Mouse (Mus musculus): ENCODE results near the gene Ccm2l.

Ccm2l gene

DNA sequence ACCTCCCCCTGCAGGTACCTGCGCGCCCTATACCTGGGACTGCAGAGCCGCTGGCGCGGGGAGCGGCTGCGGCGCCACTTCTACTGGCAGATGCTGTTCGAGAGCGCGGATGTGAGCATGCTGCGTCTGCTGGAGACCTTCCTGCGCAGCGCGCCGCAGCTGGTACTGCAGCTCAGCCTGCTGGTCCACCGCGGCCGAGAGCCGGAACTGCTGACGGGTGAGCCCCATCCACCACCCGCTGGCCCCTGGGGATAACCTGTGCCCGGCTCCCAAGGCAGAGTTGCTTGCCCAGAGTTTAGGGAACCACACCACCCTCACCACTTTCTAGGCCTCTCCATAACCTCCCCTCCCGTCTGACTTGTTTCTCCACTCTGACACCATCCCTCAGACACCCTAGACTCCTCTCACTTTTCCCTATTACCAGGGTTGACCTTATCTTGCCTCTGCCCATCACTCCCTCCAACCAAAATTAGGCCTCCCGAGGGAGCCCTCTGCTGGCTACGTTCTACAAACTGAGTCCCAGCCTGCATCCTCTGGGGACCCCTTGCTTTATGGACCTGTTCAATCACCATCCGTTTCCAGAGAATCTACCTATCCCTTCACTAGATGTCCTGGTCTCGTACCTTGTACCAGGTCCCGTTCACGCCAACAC lies 12.9 kb upstream of the Ccm2l start:
- no peak for DNase-seq (ENCODE audit: low spot score)

- no peak for DNase-seq (ENCODE audit: low spot score)
Measured at GRCm38 (mm10) chr2:153053896-153054295, 11.9 kb upstream of the Ccm2l start.

- no peak for DNase-seq (ENCODE audit: low spot score)
Measured at GRCm38 (mm10) chr2:153055270-153055920, 10.4 kb upstream of the Ccm2l start.

GRCm38 (mm10) chr2:153058365-153058764 lies 7.4 kb upstream of the Ccm2l start:
- no peak for DNase-seq (ENCODE audit: low spot score)

DNA sequence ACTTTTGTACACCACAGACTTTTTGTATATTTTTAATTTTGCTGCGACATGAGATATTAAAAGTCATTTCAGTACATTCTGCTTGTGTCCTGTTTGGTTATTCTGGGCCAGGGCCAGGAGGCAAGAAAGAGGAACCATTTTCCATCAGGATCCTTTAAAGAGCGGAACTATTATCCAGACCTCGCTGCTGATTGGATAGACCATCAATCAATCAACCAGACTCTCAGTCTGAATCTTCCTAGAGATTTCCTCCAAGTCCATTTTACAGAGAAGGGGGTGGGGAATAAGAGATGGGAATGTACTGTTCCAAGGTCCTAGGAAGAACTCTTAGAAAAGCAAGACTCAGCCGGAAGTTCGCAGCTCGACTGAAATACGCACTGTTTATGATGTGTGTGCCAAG lies 5.5 kb upstream of the Ccm2l start:
- no peak for DNase-seq (ENCODE audit: low spot score)

- DNase-seq (ENCODE audit: low spot score): no peak
Measured at GRCm38 (mm10) chr2:153063394-153063793, 2.4 kb upstream of the Ccm2l start.

- DNase-seq (ENCODE audit: low spot score): no peak
Measured at GRCm38 (mm10) chr2:153064190-153064970, 1.4 kb upstream of the Ccm2l start.

DNA sequence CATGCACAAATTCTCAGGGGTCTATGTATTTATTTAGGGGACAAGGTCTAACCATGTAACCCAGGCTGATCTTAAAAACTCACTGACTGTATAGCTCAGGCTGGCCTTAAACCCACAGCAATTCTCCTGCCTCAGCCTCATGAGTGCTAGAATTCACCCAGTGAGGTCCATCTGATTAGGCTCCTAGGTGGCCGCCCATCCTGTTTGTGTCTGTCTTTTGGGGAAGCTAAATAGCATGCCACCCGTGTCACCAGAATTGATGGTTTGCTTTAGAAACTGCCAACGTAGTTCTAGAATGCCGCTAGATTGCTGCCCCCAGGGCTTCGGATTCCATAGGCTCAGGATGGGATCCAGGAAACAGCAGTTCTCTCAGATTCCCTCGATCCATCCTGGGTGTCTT lies 1.2 kb downstream of the Ccm2l start:
- no peak for DNase-seq (ENCODE audit: low spot score)

- DNase-seq (ENCODE audit: low spot score): no peak
Measured at GRCm38 (mm10) chr2:153070762-153071490, 5.2 kb downstream of the Ccm2l start.

DNA sequence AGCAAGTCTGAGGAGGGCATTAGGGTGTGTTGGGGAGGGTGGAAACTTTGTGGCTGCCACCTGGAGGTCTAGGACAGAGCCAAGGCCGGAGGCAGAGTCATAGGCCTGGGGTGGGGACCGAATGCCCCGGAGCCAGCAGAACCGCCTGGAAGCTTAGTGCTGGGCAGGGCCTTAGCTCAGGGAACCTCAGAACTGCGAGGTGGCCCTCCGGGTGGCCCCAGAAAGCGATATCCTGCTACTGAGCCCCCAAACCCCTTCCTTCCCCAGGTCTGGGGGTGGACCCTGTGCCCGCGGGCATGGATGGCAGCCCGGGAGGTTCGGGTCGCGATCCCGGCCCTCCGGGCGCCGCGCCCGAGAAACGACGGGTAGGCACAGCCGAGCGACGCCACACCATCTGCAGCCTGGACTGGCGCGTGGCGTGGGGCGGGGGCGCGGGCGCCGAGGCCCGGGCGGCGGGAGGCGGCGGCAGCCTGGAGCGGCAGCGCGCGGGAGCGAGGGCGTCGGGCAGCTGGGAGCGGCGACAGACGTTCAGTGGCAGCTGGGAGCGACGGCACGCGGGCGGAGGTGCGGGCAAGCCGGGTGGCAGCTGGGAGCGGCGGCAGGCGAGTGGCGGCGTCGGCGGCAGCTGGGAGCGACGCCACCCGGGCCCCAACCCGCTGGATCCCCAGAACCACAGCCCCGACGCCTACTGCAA lies 5.9 kb downstream of the Ccm2l start:
- DNase-seq (ENCODE audit: low spot score): no peak

DNA sequence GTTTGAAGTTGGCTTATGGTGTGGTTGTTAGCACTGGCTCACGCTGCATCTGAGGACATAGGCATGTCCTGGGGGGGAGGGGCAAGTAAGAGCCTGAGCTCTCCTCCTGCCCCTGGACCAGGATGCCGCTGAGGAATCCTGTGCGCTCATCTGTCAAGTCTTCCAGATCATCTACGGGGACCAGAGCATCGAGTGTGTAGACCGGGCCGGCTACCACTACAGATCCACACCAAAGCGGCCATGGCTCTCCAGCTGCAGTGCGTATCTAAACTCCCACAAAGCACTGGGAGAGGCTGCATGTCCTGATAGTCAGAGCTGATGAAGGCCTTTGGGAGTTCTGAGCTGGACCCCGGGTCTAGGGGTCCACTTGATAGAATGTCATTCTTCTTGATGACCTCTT lies 8.9 kb downstream of the Ccm2l start:
- DNase-seq (ENCODE audit: low spot score): no peak

DNA sequence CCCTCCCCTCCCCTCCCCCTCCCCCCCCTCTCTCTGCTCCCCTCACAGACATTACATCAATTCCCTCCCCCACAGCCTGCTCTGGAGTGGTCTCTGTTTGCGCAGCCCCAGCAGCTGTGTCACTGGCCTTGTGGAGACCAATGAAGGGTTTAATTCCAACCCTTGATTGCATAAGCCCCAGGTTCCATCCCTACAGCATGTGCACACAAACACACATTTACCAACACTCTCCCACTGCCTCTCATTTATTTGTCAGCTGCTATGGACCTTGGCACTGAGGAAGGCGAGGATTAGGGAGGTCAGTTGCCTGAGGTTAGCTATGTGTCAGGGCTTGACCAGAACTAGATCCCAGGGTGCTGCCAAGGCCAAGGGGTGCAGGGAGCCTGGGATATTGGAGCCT lies 10.2 kb downstream of the Ccm2l start:
- DNase-seq (ENCODE audit: low spot score): no peak

DNA sequence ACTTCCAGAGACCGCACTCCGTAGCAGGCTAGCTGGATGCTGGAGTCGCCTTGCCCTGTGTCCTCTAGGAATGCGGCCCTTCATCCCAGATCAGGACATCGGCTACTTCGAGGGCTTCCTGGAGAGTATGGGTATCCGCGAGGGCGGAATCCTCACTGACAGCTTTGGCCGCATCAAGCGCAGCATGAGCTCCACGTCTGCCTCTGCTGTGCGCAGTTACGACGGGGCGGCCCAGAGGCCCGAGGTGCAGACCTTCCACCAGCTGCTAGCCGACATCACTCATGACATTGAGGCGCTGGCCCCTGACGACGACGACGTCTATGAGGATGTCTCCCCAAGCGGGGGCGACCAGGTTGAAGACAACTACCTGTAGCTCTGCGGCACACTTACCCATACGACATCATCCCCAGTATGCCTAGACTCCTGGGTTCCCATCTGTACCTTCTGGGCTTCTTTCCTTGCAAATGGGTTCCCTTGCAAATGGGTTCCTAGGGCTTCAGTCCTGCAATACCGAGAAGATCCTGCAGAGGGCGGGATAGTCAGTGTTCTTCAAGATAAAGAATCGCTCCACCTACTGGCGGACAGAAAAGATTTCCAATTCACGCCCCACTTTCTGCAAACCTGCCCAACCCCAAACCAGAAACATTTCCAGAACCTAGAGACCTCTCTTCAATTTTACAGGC lies 15.2 kb downstream of the Ccm2l start:
- DNase-seq (ENCODE audit: low spot score): peak; percentile 53

GRCm38 (mm10) chr2:153081866-153082265 lies 16.1 kb downstream of the Ccm2l start:
- DNase-seq (ENCODE audit: low spot score): no peak

- no peak for DNase-seq (ENCODE audit: low spot score)
Measured at GRCm38 (mm10) chr2:153083275-153083674, 17.5 kb downstream of the Ccm2l start.

DNA sequence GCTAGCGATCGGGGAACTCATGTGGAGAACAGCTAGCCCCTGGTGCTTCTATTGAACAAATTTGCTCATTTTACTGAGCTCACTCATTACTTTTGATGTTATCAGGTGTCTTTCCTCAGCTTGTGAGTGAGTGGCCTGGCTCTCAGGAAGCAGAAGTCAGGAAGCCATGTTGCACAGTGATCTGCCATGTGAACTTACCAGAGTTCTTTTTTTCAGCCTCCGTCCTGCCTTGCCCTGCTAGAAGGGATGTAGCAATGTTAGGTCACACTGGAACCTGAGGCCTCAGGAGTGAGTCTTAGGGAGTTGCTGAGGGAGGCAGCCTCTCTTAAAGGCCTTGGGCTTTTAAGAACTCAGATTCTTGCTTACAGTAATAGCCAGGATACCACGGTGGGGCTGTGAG lies 18.1 kb downstream of the Ccm2l start:
- no peak for DNase-seq (ENCODE audit: low spot score)

DNA sequence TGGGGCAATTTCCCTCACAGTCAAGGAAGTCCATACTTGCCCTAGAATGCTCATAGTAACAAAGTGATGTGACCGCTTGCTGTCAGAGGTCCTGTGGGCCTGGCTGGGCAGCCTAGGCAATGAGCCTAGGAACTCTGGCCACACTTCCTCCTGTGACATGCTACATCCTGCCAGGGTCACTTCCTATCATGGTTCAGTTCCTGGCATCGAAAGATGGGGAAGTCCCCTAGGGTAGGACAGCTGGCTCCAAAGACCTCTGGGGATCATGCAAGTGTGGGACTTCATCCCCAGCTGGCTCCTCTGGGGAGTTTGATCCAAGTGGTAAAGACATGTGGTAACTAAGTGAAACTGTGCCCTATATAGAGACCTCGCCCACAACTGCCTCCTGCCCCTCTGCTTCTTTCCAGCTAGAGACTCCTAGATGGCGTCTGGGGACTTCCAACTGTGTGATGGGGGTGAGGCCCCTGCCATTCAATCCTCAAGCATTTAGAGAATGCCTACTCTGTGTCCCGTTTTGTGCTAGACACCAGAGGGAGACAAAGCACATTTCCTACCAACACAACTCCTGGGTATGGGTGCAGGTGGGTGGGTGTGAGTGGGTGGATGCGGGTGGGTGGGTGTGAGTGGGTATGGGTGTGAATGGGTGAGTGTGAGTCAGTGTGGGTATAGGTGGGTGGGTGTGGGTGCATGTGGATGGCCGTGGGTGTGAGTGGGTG lies 18.7 kb downstream of the Ccm2l start:
- DNase-seq (ENCODE audit: low spot score): no peak

DNA sequence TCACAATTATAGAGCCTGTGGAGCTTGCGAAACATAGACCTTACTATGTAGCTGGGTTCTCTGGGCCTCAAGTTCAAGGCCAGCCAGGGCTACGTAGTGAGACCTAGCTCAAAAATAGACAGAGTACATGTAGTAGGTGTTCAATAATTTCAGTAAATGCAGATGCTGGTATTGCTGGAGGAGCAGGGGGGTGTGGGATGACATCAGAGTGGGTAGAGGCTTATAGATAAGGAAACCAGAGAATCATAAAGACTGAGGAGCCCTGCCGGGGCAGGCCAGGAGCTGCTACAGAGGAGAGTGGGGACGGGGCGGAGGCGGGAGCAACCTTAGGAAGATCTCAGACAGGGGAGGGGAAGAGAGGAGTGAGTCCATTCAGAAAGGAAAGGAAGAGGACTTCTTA lies 19.8 kb downstream of the Ccm2l start:
- no peak for DNase-seq (ENCODE audit: low spot score)

GRCm38 (mm10) chr2:153086166-153086565 lies 20.4 kb downstream of the Ccm2l start:
- DNase-seq (ENCODE audit: low spot score): no peak

GRCm38 (mm10) chr2:153087091-153087490 lies 21.3 kb downstream of the Ccm2l start:
- no peak for DNase-seq (ENCODE audit: low spot score)

DNA sequence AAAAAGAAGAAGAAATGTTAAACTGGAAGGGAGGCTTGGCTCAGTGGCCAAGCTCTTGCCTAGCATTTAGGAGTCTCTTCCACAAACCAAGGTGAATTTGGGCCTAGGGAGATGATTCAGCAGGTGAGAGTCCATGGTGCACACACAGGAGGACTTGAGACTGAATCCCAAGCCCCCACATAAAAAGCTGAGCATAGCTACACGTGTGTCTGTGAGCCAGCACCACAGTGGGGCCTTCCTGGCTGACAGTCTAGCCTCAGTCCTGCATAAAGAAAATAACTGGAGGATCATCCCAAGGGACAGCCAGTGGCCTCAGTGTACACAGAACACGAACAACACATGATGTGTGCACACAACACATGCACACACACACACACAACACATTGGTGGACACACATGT lies 23.6 kb downstream of the Ccm2l start:
- no peak for DNase-seq (ENCODE audit: low spot score)

Measured in ovary, postnatal 36 days (tissue).